In genomic region chr12:98459889-98460288, GRCm38 (mm10) we compare ENCODE assay signal across 9 mouse cellular contexts.
DNase-seq lines count a peak whose midpoint lies in the region; ATAC-seq lines count a peak whose summit lies in the region.
"Had no signal": no experiment of that assay in that cellular context is flagged by ENCODE, and none has a peak within 500 bp of the region (broad histone marks: within the 10 kb centered on the region; RNA-seq: fewer than 3 reads in every experiment).

No protein-coding gene starts in this region.

- peak; percentile 21 for DNase-seq in hindbrain, embryonic 10.5 days (ENCODE audit: low spot score)
- DNase-seq in right cerebral cortex, postnatal 14 days, result peak; percentile 32
- DNase-seq in right cerebral cortex, postnatal 25 days, result no peak
- peak; percentile 58 to 75 for DNase-seq in cerebellum, postnatal 25 days
- DNase-seq in spleen, postnatal 10 days (ENCODE audit: low spot score in 2 of 2), result peak; percentile 8 to 56
- DNase-seq in frontal cortex, postnatal 25 days (ENCODE audit: low spot score in 2 of 2), result no peak

- H3K4me2 ChIP-seq in hindbrain, embryonic 12.5 days (replicated peaks), result no peak overlapping the region

- 47% methylated on average over 3 of the region's 3 CpGs for WGBS in hindbrain, embryonic 10.5 days
- WGBS in hindbrain, embryonic 12.5 days, result 56% methylated on average over 3 of the region's 3 CpGs

- no peaks in the 10 kb centered on the region for H3K9me3 ChIP-seq in hindbrain, embryonic 10.5 days
- H3K9me3 ChIP-seq in hindbrain, embryonic 12.5 days (replicated peaks), result no peaks in the 10 kb centered on the region

- H3K9ac ChIP-seq in hindbrain, embryonic 12.5 days, result no peak overlapping the region

- no peak overlapping the region for H3K4me3 ChIP-seq in hindbrain, embryonic 10.5 days
- H3K4me3 ChIP-seq in hindbrain, embryonic 12.5 days, result no peak overlapping the region
- H3K4me3 ChIP-seq: megakaryocyte, embryonic 14.5 days had no signal

- H3K36me3 ChIP-seq in hindbrain, embryonic 10.5 days, result peaks cover 6% of the 10 kb centered on the region; the same call in 1 of the 2 replicates
- no peaks in the 10 kb centered on the region; the same call in 1 of the 2 replicates for H3K36me3 ChIP-seq in hindbrain, embryonic 12.5 days

- no peaks in the 10 kb centered on the region for H3K27me3 ChIP-seq in hindbrain, embryonic 10.5 days (ENCODE audit: insufficient read depth, poor library complexity, severe bottlenecking)
- no peaks in the 10 kb centered on the region for H3K27me3 ChIP-seq in hindbrain, embryonic 12.5 days
- H3K27me3 ChIP-seq: megakaryocyte, embryonic 14.5 days had no signal

- no peaks in the 10 kb centered on the region for H3K4me1 ChIP-seq in hindbrain, embryonic 10.5 days (replicated peaks)
- H3K4me1 ChIP-seq in hindbrain, embryonic 12.5 days, result no peaks in the 10 kb centered on the region
- H3K4me1 ChIP-seq: megakaryocyte, embryonic 14.5 days had no signal

- no peak overlapping the region for H3K27ac ChIP-seq in hindbrain, embryonic 10.5 days
- no peak overlapping the region for H3K27ac ChIP-seq in hindbrain, embryonic 12.5 days

- no peak for ATAC-seq in hindbrain, embryonic 12.5 days (ENCODE audit: low FRiP score)
- ATAC-seq in inflammation-experienced regulatory T-cells, adult 6 months, result no peak

Comparison
In these comparisons a context has a peak if more than half of its experiments do, and no peak if none do; other contexts are left out.
1. DNase-seq: peak in hindbrain, embryonic 10.5 days (single experiment), right cerebral cortex, postnatal 14 days (single experiment), cerebellum, postnatal 25 days (2 of 2) and spleen, postnatal 10 days (2 of 2); none in right cerebral cortex, postnatal 25 days (single experiment) and frontal cortex, postnatal 25 days (0 of 2).